Comparison of ENCODE assay signal across 19 mouse cellular contexts in the genomic region with DNA sequence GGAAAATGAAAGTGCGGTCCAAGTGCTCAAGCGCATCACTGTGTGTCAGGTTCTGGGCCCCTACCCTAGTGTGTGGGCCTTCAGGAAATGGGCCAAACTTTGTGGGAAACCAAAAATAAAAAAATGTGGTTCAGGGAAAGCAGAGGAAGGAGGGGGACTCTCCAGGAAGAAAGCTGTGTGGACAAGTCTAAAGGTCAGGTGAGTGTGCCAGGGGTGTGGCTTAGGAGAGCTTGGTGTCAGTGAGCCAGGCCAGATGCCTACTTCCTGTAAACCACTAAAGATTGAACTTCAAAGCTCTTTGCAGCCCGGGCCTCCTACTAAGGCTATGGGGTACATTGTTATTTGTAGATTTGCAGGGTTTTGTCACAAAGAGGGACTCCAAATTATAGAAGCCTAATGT.
DNase-seq lines count a peak whose midpoint lies in the region; ATAC-seq lines count a peak whose summit lies in the region.
"Had no signal": no experiment of that assay in that cellular context is flagged by ENCODE, and none has a peak within 500 bp of the region (broad histone marks: within the 10 kb centered on the region; RNA-seq: fewer than 3 reads in every experiment).

No protein-coding gene starts in this region.

- H3K4me3 ChIP-seq in intestine, embryonic 16.5 days (ENCODE audit: low read length): no peak overlapping the region
- H3K4me3 ChIP-seq: embryonic facial prominence, embryonic 12.5 days; liver, embryonic 13.5 days; midbrain, embryonic 10.5 days; neural tube, embryonic 12.5 days had no signal

- WGBS in intestine, embryonic 16.5 days: 65% methylated on average over 3 of the region's 3 CpGs
- 39% methylated on average over 3 of the region's 3 CpGs for WGBS in large intestine, adult 2 months

- H3K4me2 ChIP-seq in intestine, embryonic 16.5 days (ENCODE audit: low read depth, low read length): no peak overlapping the region
- H3K4me2 ChIP-seq: embryonic facial prominence, embryonic 12.5 days; liver, embryonic 13.5 days; neural tube, embryonic 12.5 days had no signal

- peak; percentile 44; the same call in 1 of the 2 replicates for ATAC-seq in frontal cortex, adult (ENCODE audit: low TSS enrichment)
- ATAC-seq in intestine, embryonic 16.5 days: peak; percentile 89
- ATAC-seq: forebrain, embryonic 16.5 days; inflammation-experienced regulatory T-cells, adult 6 months had no signal

- no peaks in the 10 kb centered on the region for H3K4me1 ChIP-seq in intestine, embryonic 16.5 days (ENCODE audit: control insufficient read depth, insufficient read depth, low read length)
- H3K4me1 ChIP-seq: embryonic facial prominence, embryonic 12.5 days; liver, embryonic 13.5 days; midbrain, embryonic 10.5 days; neural tube, embryonic 12.5 days had no signal

- no peaks in the 10 kb centered on the region for H3K27me3 ChIP-seq in intestine, embryonic 16.5 days (replicated peaks; ENCODE audit: control insufficient read depth, insufficient read depth, low read length)
- H3K27me3 ChIP-seq: embryonic facial prominence, embryonic 12.5 days; liver, embryonic 13.5 days; neural tube, embryonic 12.5 days had no signal

- H3K27ac ChIP-seq in intestine, embryonic 16.5 days (ENCODE audit: low read length): no peak overlapping the region
- H3K27ac ChIP-seq: embryonic facial prominence, embryonic 12.5 days; liver, embryonic 13.5 days; midbrain, embryonic 10.5 days; neural tube, embryonic 12.5 days had no signal

- no peaks in the 10 kb centered on the region for H3K36me3 ChIP-seq in intestine, embryonic 16.5 days (ENCODE audit: control insufficient read depth, insufficient read depth, low read length)
- H3K36me3 ChIP-seq: embryonic facial prominence, embryonic 12.5 days; liver, embryonic 13.5 days; midbrain, embryonic 10.5 days; neural tube, embryonic 12.5 days had no signal

- DNase-seq in frontal cortex, postnatal 10 days (ENCODE audit: low spot score in 2 of 2): no peak
- peak; percentile 0 for DNase-seq in 416B (ENCODE audit: low read depth)
- DNase-seq in large intestine, adult 2 months (ENCODE audit: low read depth, low spot score): peak; percentile 74
- DNase-seq in cerebellum, adult 9-10 months: no peak
- no peak for DNase-seq in layer of hippocampus, postnatal 10 days (ENCODE audit: low spot score in 2 of 2)
- no peak for DNase-seq in layer of hippocampus, adult 9-10 months (ENCODE audit: low spot score)
- DNase-seq: adrenal gland, adult 8-10 months; cerebellum, adult 2 months; heart, adult 18-20 months; left cerebral cortex, postnatal 4 days; liver, embryonic 13.5 days; thymus, postnatal 36 days had no signal

- H3K9me3 ChIP-seq in intestine, embryonic 16.5 days (ENCODE audit: control insufficient read depth, low read length): no peaks in the 10 kb centered on the region
- H3K9me3 ChIP-seq: embryonic facial prominence, embryonic 12.5 days; liver, embryonic 13.5 days; midbrain, embryonic 10.5 days; neural tube, embryonic 12.5 days had no signal

- H3K9ac ChIP-seq in intestine, embryonic 16.5 days (ENCODE audit: low read depth, low read length): no peak overlapping the region
- H3K9ac ChIP-seq: embryonic facial prominence, embryonic 12.5 days; liver, embryonic 13.5 days; neural tube, embryonic 12.5 days had no signal

Comparison
In these comparisons a context has a peak if more than half of its experiments do, and no peak if none do; other contexts are left out.
1. DNase-seq: peak in 416B (single experiment) and large intestine, adult 2 months (single experiment); none in frontal cortex, postnatal 10 days (0 of 2), cerebellum, adult 9-10 months (single experiment), layer of hippocampus, postnatal 10 days (0 of 2) and layer of hippocampus, adult 9-10 months (single experiment).